Mouse (Mus musculus) adrenal gland, adult 8-10 months (tissue): Measurements from ENCODE around the gene Otulinl. TPM values are rescaled to one million over a fixed set of nuclear protein-coding genes. Genes with fewer than 3 reads are reported as not detected.

Experiments used
- DNase-seq: peaks from one replicate; pipeline ENCODE4 v3.0.0; 2022
- total RNA-seq, 4 experiments: library from RNA; stranded (reverse); gene quantifications; 2 replicates each; pipeline ENCODE4 v1.2.4; 2022

Otulinl gene
- total RNA-seq, 4 experiments from 2014 or later = 4.5 to 14.4 (median 7.6) TPM

DNA sequence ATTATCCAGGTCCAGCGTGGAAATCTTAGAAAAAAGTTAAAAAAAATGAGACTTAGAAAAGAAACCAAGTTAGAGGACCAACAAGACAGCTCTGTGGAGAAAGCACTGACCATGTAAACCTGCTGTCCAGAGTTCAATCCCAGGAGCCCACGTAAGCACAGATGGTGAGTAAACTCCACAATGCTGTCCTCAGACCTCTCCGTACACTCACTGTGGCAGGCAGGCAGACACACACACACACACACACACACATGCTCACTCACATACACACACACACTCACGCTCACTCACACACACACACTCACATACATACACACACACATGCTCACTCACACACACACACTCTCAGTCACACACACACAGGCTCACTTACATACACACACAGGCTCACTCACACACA is 68.1 kb downstream of the Otulinl start:
- no peak for DNase-seq

GRCm38 (mm10) chr15:27612533-27613221 is 68.7 kb downstream of the Otulinl start:
- DNase-seq = peak; percentile 32

DNA sequence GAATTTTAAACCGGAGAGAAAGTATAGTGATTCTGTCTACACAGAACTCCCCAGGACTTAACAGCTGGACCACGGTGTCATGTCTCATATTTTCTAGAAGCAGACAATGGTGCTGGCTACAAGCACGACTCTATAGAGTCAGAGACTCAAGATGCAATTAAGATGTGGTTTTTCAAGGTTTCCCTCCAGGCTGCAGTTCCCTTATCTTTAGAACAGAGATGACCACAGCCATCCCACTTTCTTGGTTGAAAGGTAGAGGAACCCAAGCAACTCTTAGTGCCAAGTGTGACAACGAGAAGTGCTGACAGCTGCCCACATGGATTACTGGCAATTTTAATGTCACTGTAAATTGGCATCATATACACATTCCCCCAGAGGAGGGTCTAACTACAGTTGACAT is 71.8 kb downstream of the Otulinl start:
- no peak for DNase-seq

DNA sequence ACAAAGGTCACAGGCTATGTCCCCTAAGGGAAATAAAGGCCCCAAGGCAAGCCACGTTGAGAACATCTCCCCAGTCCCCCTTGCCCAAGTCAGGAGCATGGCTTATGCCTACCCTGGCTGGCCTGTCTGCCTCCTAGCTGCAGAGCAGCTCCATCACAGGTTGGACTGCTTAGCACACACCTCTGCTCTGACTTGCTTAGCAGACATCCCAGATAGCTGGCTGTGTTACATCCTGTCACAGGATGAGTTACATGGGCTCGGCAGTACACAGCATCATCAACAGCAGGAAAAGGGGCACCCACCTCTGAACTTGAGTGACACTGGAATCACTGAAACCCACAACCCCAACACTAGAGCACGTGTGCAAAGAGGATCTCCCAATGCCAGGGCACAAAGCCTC is 76.1 kb downstream of the Otulinl start:
- DNase-seq = no peak

Other genes with a start within 250 kb of the Otulinl start
- gene Ank, start 214.9 kb downstream of the Otulinl start, total RNA-seq = 10 to 100 TPM; 38.2 to 68.7 (median 50.9) TPM
- gene Otulin, start 50.9 kb downstream of the Otulinl start, total RNA-seq = 10 to 100 TPM; 37.2 to 42.8 (median 40.0) TPM